Mouse (Mus musculus) MEL (cell line): ENCODE results near the gene Cbwd1.

ENCODE experiments used
- BHLHE40 ChIP-seq: IDR thresholded peaks from 2 replicates; pipeline ENCODE4 v1.6.1; 2012; ENCODE audit warnings: low read depth, mild to moderate bottlenecking, inconsistent platforms, low read length, improper control_type of control experiment, borderline replicate concordance
- CTCF ChIP-seq, 3 experiments: IDR thresholded peaks in 2 of 3; conservative IDR thresholded peaks in 1 of 3; 2 replicates each; pipeline ENCODE4 v1.5.1; 2011 to 2012; ENCODE audit warnings: low read length in 3 of 3, low read depth in 2 of 3, mild to moderate bottlenecking in 2 of 3, improper control_type of control experiment in 1 of 3, inconsistent platforms in 1 of 3, mixed read lengths in 1 of 3, moderate library complexity in 1 of 3; ENCODE audit not compliant: control insufficient read depth in 1 of 3, insufficient read depth in 1 of 3, poor library complexity in 1 of 3, severe bottlenecking in 1 of 3
- E2F4 ChIP-seq: IDR thresholded peaks from 2 replicates; pipeline ENCODE4 v1.6.1; 2011; ENCODE audit warnings: low read depth, low read length, improper control_type of control experiment, borderline replicate concordance
- ELF1 ChIP-seq: IDR thresholded peaks from 2 replicates; pipeline ENCODE4 v1.6.1; 2014; ENCODE audit warnings: low read depth, mild to moderate bottlenecking, inconsistent platforms, low read length, improper control_type of control experiment, moderate library complexity
- MAFK ChIP-seq: IDR thresholded peaks from 2 replicates; pipeline ENCODE4 v1.6.1; 2011; ENCODE audit warnings: low read depth, mild to moderate bottlenecking, low read length, improper control_type of control experiment, borderline replicate concordance
- MAX ChIP-seq: IDR thresholded peaks from 2 replicates; pipeline ENCODE4 v1.6.1; 2011; ENCODE audit warnings: low read length, improper control_type of control experiment
- MEF2A ChIP-seq: IDR thresholded peaks from 2 replicates; pipeline ENCODE4 v1.6.1; 2014; ENCODE audit warnings: low read depth, mild to moderate bottlenecking, inconsistent platforms, low read length, improper control_type of control experiment; ENCODE audit not compliant: poor library complexity, insufficient replicate concordance, severe bottlenecking; ENCODE audit errors: extremely low read depth
- POLR2A ChIP-seq, 2 experiments: IDR thresholded peaks; 2 replicates each; pipeline ENCODE4 v1.6.1; 2011 to 2012; ENCODE audit warnings: low read length in 2 of 2, mild to moderate bottlenecking in 2 of 2, control low read depth in 1 of 2, improper control_type of control experiment in 1 of 2, low read depth in 1 of 2, moderate library complexity in 1 of 2; ENCODE audit not compliant: control insufficient read depth in 1 of 2, insufficient read depth in 1 of 2, poor library complexity in 1 of 2
- POLR2AphosphoS5 ChIP-seq: IDR thresholded peaks from 2 replicates; pipeline ENCODE4 v1.6.1; 2012; ENCODE audit warnings: low read depth, borderline replicate concordance, mild to moderate bottlenecking, inconsistent platforms, low read length, moderate library complexity, mixed read lengths
- SIN3A ChIP-seq: IDR thresholded peaks from 2 replicates; pipeline ENCODE4 v1.6.1; 2012; ENCODE audit warnings: low read length, improper control_type of control experiment, inconsistent platforms
- SMC3 ChIP-seq: IDR thresholded peaks from 2 replicates; pipeline ENCODE4 v1.6.1; 2011; ENCODE audit warnings: low read depth, low read length, improper control_type of control experiment
- TAL1 ChIP-seq: IDR thresholded peaks from 2 replicates; pipeline ENCODE4 v1.6.1; 2012; ENCODE audit warnings: mild to moderate bottlenecking, inconsistent platforms, low read length, moderate library complexity, mixed read lengths
- UBTF ChIP-seq: IDR thresholded peaks from 2 replicates; pipeline ENCODE4 v1.6.1; 2012; ENCODE audit warnings: low read depth, mild to moderate bottlenecking, inconsistent platforms, low read length, improper control_type of control experiment, moderate library complexity, borderline replicate concordance; ENCODE audit not compliant: insufficient read depth
- ZNF384 ChIP-seq: IDR thresholded peaks from 2 replicates; pipeline ENCODE4 v1.6.1; 2012; ENCODE audit warnings: low read depth, mild to moderate bottlenecking, inconsistent platforms, low read length, improper control_type of control experiment

DNA sequence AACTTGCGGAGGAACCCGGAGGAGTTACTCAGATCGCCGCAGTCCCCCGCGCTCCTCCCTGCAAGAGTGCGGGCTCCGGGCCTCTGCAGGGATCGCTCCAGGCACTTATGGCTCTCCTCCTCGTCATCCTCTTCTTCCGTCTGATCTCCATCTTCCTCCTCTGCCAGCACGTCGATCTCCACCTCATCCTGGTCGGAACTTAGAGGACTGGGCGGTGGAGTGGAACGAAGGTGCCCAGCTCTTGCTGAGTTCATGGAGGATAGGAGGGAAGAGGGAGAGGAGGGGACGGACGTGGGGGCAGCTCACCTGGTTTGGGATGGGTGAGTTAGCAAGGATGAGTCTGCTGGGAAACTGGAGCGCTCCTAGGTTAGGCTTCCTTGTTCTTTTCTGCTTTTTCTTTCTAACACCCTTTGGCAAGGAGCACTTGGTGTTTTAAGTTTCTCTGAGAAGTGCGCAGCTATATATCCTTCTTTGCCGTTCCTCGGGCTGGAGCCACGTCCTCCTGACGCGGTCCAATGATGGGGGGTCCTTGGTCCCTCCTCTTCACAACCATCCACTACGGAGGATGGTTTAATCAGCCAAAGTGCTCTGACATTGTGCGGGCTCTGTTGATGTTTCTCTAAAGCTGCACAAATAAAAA lies 60.7 kb downstream of the Cbwd1 start, which contains the start of gene Foxd4:
- TF ChIP-seq TAL1, result no peak
- no peak for TF ChIP-seq MEF2A
- no peak for TF ChIP-seq CTCF (IDR thresholded peaks at IDR 0.05 in 2 of 3, conservative IDR thresholded peaks at IDR 0.05 in 1 of 3; ENCODE audit: control insufficient read depth in 1 of 3, insufficient read depth in 1 of 3, low read depth in 2 of 3, low read length in 3 of 3, poor library complexity in 1 of 3, severe bottlenecking in 1 of 3)
- TF ChIP-seq ELF1, result no peak
- TF ChIP-seq POLR2AphosphoS5, result no peak
- TF ChIP-seq BHLHE40, result no peak
- no peak for TF ChIP-seq POLR2A (IDR thresholded peaks at IDR 0.05; ENCODE audit: control insufficient read depth in 1 of 2, insufficient read depth in 1 of 2, low read depth in 1 of 2, low read length in 2 of 2, poor library complexity in 1 of 2)
- TF ChIP-seq E2F4, result no peak
- TF ChIP-seq MAX, result no peak
- TF ChIP-seq ZNF384, result no peak
- TF ChIP-seq MAFK, result no peak
- TF ChIP-seq SIN3A, result no peak
- no peak for TF ChIP-seq SMC3
- TF ChIP-seq UBTF, result no peak
